Mouse (Mus musculus) liver, embryonic 16.5 days (tissue): ENCODE results near the gene H2-T24. TPM values are rescaled to one million over a fixed set of nuclear protein-coding genes. Genes with fewer than 3 reads are reported as not detected.

ENCODE experiments used
- ATAC-seq: fragments of 200-750 bp; cut with Nextera tagmentation; 2 replicates; pipeline ENCODE4 v1.8.0; 2017; ENCODE audit warnings: low read depth, mild to moderate bottlenecking, moderate number of reproducible peaks, moderate library complexity
- H3K27ac ChIP-seq: fragments of 300-500 bp; sonication (generic); 2 replicates; pipeline ENCODE4 v1.5.1; 2014; ENCODE audit warnings: mild to moderate bottlenecking, low read length
- H3K27me3 ChIP-seq: fragments of 300-500 bp; sonication (generic); 2 replicates; pipeline ENCODE4 v1.6.1; 2014; ENCODE audit warnings: low read depth, low read length, mixed read lengths; ENCODE audit not compliant: control insufficient read depth, insufficient read depth
- H3K36me3 ChIP-seq: fragments of 300-500 bp; sonication (generic); 2 replicates; pipeline ENCODE4 v1.6.1; 2014; ENCODE audit warnings: mild to moderate bottlenecking; ENCODE audit not compliant: control insufficient read depth, insufficient read depth
- H3K4me1 ChIP-seq: fragments of 300-500 bp; sonication (generic); 2 replicates; pipeline ENCODE4 v1.6.1; 2014; ENCODE audit warnings: low read depth, low read length, mixed read lengths; ENCODE audit not compliant: control insufficient read depth
- H3K4me2 ChIP-seq: fragments of 300-500 bp; sonication (generic); 2 replicates; pipeline ENCODE4 v1.6.1; 2014; ENCODE audit warnings: low read depth, low read length, mixed read lengths
- H3K4me3 ChIP-seq: fragments of 300-500 bp; sonication (generic); 2 replicates; pipeline ENCODE4 v1.5.1; 2014; ENCODE audit warnings: low read depth, mild to moderate bottlenecking, low read length
- H3K9ac ChIP-seq: fragments of 300-500 bp; sonication (generic); 2 replicates; pipeline ENCODE4 v1.6.1; 2014; ENCODE audit warnings: low read depth, low read length
- H3K9me3 ChIP-seq: fragments of 300-500 bp; sonication (generic); replicated peaks from 2 replicates; pipeline ENCODE4 v1.6.1; 2016; ENCODE audit warnings: low read length; ENCODE audit not compliant: control insufficient read depth
- WGBS: fragments of 180-500 bp; shearing (Covaris S2); extraction: QIAGEN DNeasy Blood & Tissue Kit; methylation state at CpG from one replicate; pipeline ENCODE4 v1.1.7; 2014; ENCODE audit not compliant: insufficient replicate concordance; 5-methylcytosine and 5-hydroxymethylcytosine counted together
- polyA plus RNA-seq: library from polyadenylated mRNA; unstranded; fragments of >200 nt; fragmentation: Nextera tagmentation; extraction: Ambion mirVana; gene quantifications from 2 replicates; pipeline ENCODE4 v1.2.1, GENCODE M21; 2015

H2-T24 gene
- polyA plus RNA-seq, 1 experiment from 2014 or later = 7.9 TPM

GRCm38 (mm10) chr17:35979401-35980362 lies 40.7 kb downstream of the H2-T24 start, which contains the start of the genes Gnl1 and Prr3:
Gene Gnl1 (plus strand): TSS chr17:35979851.
Gene Prr3 (minus strand): TSS chr17:35980236.
- H3K27ac ChIP-seq = peak within 1 kb of the TSS; percentile 86
- H3K4me3 ChIP-seq = peak within 1 kb of the TSS; percentile 89
- peak within 1 kb of the TSS; percentile 81 for H3K9ac ChIP-seq
- WGBS = under 1% methylated on average over 95 of the region's 109 CpGs
- H3K36me3 ChIP-seq = peaks cover 5% of the 10 kb centered on the region; the same call in 1 of the 2 replicates
- peak within 1 kb of the TSS; percentile 98 for H3K4me2 ChIP-seq
- peaks cover 17% of the 10 kb centered on the region for H3K4me1 ChIP-seq
- H3K9me3 ChIP-seq = no peaks in the 10 kb centered on the region
- ATAC-seq = peak; percentile 90
- H3K27me3 ChIP-seq = no peaks in the 10 kb centered on the region

GRCm38 (mm10) chr17:35978811-35979400 lies 41.5 kb downstream of the H2-T24 start:
- H3K27ac ChIP-seq = peak overlapping the region; percentile 86
- H3K4me3 ChIP-seq = peak overlapping the region; percentile 89
- peaks cover 5% of the 10 kb centered on the region; the same call in 1 of the 2 replicates for H3K36me3 ChIP-seq
- peak overlapping the region; percentile 98 for H3K4me2 ChIP-seq
- H3K27me3 ChIP-seq = no peaks in the 10 kb centered on the region
- WGBS = under 1% methylated on average over 41 of the region's 41 CpGs
- peak overlapping the region; percentile 81 for H3K9ac ChIP-seq
- no peaks in the 10 kb centered on the region for H3K9me3 ChIP-seq
- peak; percentile 28; the same call in 1 of the 2 replicates for ATAC-seq
- H3K4me1 ChIP-seq = peaks cover 17% of the 10 kb centered on the region

DNA sequence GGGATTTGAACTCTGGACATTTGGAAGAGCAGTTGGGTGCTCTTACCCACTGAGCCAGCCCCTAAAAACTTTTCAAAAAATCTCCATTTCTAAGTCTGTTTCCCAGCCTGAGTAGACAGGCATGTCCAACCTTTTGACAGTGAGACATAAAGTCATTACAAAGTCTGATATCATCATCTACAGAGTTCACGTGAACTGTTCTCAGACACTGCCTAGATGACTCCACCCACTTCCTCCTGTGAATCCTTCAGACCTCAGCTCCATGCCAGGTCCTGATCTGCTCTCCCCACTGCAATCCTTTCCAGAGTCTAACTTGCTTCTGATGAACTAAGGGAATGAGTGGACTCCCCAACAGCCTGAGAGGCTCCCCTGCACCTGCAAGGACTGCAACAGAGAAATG lies 48.2 kb downstream of the H2-T24 start:
- Histone ChIP-seq H3K4me3 (no peak overlapping the region), H3K4me1 (peaks cover 22% of the 10 kb centered on the region), H3K9ac (no peak overlapping the region), H3K27ac (no peak overlapping the region), H3K27me3 (no peaks in the 10 kb centered on the region), H3K36me3 (no peaks in the 10 kb centered on the region), H3K4me2 (no peak overlapping the region), H3K9me3 (no peaks in the 10 kb centered on the region)
- no peak for ATAC-seq
- WGBS = 38% methylated on average over 1 of the region's 1 CpGs

- peak; percentile 97 for ATAC-seq
- Histone ChIP-seq H3K4me2 (peak within 1 kb of the TSS; percentile 93), H3K4me1 (peaks cover 26% of the 10 kb centered on the region), H3K9me3 (no peaks in the 10 kb centered on the region), H3K36me3 (peaks cover 5% of the 10 kb centered on the region; the same call in 1 of the 2 replicates), H3K27ac (peak within 1 kb of the TSS; percentile 84), H3K27me3 (no peaks in the 10 kb centered on the region), H3K9ac (peak within 1 kb of the TSS; percentile 92), H3K4me3 (peak within 1 kb of the TSS; percentile 97)
- under 1% methylated on average over 68 of the region's 68 CpGs for WGBS
Measured at GRCm38 (mm10) chr17:35969418-35970389, 50.7 kb downstream of the H2-T24 start, which contains the start of gene Abcf1. Gene Abcf1 (minus strand): TSS chr17:35969761.

DNA sequence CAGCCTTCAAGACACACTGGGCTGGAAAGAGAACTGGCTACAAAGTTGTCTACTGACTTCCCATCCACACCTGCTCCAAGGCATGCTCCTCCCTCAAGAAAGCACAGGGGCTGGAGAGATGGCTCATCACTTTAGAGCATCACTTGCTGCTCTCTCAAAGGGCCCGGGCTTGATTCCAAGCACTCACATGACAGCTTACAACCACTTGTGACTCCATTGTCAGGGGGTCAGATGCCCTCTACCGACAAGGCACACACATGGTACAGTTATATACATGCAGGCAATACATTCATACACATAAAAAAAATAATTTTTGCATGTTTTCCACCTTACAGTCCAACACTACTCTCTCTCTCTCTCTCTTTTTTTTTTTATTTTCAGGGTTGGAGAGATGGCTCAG lies 52.7 kb downstream of the H2-T24 start:
- Histone ChIP-seq H3K4me1 (peaks cover 26% of the 10 kb centered on the region), H3K4me2 (no peak overlapping the region)

GRCm38 (mm10) chr17:35963279-35963678 lies 57.1 kb downstream of the H2-T24 start:
- Histone ChIP-seq H3K4me1 (peaks cover 12% of the 10 kb centered on the region), H3K9ac (no peak overlapping the region), H3K36me3 (peaks cover 58% of the 10 kb centered on the region), H3K9me3 (no peaks in the 10 kb centered on the region), H3K4me3 (no peak overlapping the region), H3K27me3 (no peaks in the 10 kb centered on the region), H3K4me2 (no peak overlapping the region), H3K27ac (no peak overlapping the region)
- whole genome bisulfite sequencing = 81% methylated on average over 10 of the region's 10 CpGs
- ATAC-seq = no peak

More for the DNA sequence above, 52.7 kb downstream of the H2-T24 start:
- WGBS = 79% methylated on average over 2 of the region's 2 CpGs
- Histone ChIP-seq H3K27me3 (no peaks in the 10 kb centered on the region), H3K36me3 (peaks cover 17% of the 10 kb centered on the region), H3K9me3 (no peaks in the 10 kb centered on the region), H3K27ac (no peak overlapping the region), H3K9ac (no peak overlapping the region), H3K4me3 (no peak overlapping the region)
- ATAC-seq = no peak

DNA sequence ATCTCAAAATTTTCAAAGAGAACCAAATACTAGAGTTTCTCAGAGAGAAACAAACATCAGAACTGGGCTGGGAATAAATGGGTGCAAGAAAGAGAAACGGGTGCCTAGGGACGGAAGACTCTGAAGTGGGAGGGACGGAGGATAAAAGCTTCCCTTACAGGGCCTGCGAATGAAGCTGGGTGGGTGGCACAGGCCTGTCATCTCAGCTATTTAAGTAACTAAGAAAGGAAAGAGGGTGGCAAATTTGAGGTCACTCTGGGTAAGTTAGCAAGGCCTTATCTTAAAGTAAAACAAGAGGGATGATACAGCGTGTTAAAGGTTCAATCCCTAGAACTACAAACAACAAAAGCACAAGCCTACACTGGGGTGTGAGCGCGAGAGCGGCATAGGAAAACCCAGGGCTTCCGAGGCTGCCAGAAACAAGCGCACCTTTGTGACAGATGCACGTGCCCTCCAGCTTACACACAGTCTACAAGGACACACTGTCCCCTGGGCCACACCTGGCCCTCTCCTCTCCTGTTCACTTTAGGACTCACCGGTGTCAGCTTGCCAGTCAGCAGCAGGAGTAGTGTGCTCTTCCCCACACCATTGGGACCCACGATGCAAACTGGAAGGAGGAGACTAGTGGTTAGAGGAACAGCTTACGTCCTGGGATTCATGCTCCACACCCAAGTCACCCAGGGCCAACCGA lies 61.7 kb downstream of the H2-T24 start:
- no peaks in the 10 kb centered on the region for H3K4me1 ChIP-seq
- H3K27me3 ChIP-seq = no peaks in the 10 kb centered on the region
- 90% methylated on average over 15 of the region's 15 CpGs for WGBS
- no peak overlapping the region for H3K9ac ChIP-seq
- no peak overlapping the region for H3K4me2 ChIP-seq
- no peaks in the 10 kb centered on the region for H3K9me3 ChIP-seq
- peaks cover 71% of the 10 kb centered on the region for H3K36me3 ChIP-seq
- H3K27ac ChIP-seq = no peak overlapping the region
- no peak overlapping the region for H3K4me3 ChIP-seq
- ATAC-seq = no peak
